14 mouse cellular contexts compared by ENCODE assay signal in genomic region chr12:107093326-107093725, GRCm38 (mm10).
DNase-seq lines count a peak whose midpoint lies in the region; TF ChIP-seq lines count a peak whose summit lies in the region.
"Had no signal": no experiment of that assay in that cellular context is flagged by ENCODE, and none has a peak within 500 bp of the region (broad histone marks: within the 10 kb centered on the region; RNA-seq: fewer than 3 reads in every experiment).

No protein-coding gene starts in this region.

- no peaks in the 10 kb centered on the region for H3K27me3 ChIP-seq in cerebellum, adult 2 months (ENCODE audit: control insufficient read depth, insufficient read depth, low read length)
- H3K27me3 ChIP-seq: heart, embryonic 13.5 days; hindbrain, embryonic 13.5 days; liver, embryonic 13.5 days; stomach, embryonic 15.5 days had no signal

- no peak overlapping the region for H3K4me3 ChIP-seq in cerebellum, adult 2 months (replicated peaks; ENCODE audit: insufficient read depth, low read depth, low read length)
- H3K4me3 ChIP-seq: erythroblast, embryonic 14.5 days; heart, embryonic 13.5 days; hindbrain, embryonic 13.5 days; liver, embryonic 13.5 days; myocyte; stomach, embryonic 15.5 days had no signal

- 11% methylated on average over 13 of the region's 13 CpGs for WGBS in cerebellum, adult 2 months

- H3K4me1 ChIP-seq in cerebellum, adult 2 months (ENCODE audit: control insufficient read depth, insufficient read depth, low read length): peaks cover 8% of the 10 kb centered on the region; the same call in 1 of the 2 replicates
- H3K4me1 ChIP-seq: heart, embryonic 13.5 days; hindbrain, embryonic 13.5 days; liver, embryonic 13.5 days; stomach, embryonic 15.5 days had no signal

- H3K27ac ChIP-seq in cerebellum, adult 2 months (ENCODE audit: insufficient read depth, low read length): peak overlapping the region; percentile 54; the same call in 1 of the 2 replicates
- H3K27ac ChIP-seq: heart, embryonic 13.5 days; hindbrain, embryonic 13.5 days; kidney, postnatal 0 days; liver, embryonic 13.5 days; stomach, embryonic 15.5 days had no signal

- no peak for TF ChIP-seq CTCF in cerebellum, adult 2 months (IDR thresholded peaks at IDR 0.05; ENCODE audit: borderline replicate concordance, insufficient read depth, low read depth, low read length)

- DNase-seq in cerebellum, adult 2 months: peak; percentile 85 to 94
- DNase-seq in cerebellum, postnatal 25 days: peak; percentile 83 to 85
- DNase-seq in layer of hippocampus, postnatal 25 days (ENCODE audit: extremely low spot score in 1 of 2, low spot score in 1 of 2): peak; percentile 17 to 37
- DNase-seq in right cerebral cortex, postnatal 10 days (ENCODE audit: low spot score in 2 of 2): peak; percentile 65 to 69
- DNase-seq in lung, postnatal 14 days: no peak
- no peak for DNase-seq in adrenal gland, postnatal 4 days (ENCODE audit: low spot score in 2 of 2)
- no peak for DNase-seq in embryo, embryonic 10 days (ENCODE audit: low spot score)
- DNase-seq: liver, embryonic 13.5 days had no signal

- TF ChIP-seq POLR2A in cerebellum, adult 2 months (IDR thresholded peaks at IDR 0.05; ENCODE audit: borderline replicate concordance, insufficient read depth, low read length): no peak

Comparison
In these comparisons a context has a peak if more than half of its experiments do, and no peak if none do; other contexts are left out.
1. DNase-seq: peak in cerebellum, adult 2 months (2 of 2), cerebellum, postnatal 25 days (2 of 2), layer of hippocampus, postnatal 25 days (2 of 2) and right cerebral cortex, postnatal 10 days (2 of 2); none in lung, postnatal 14 days (single experiment), adrenal gland, postnatal 4 days (0 of 2) and embryo, embryonic 10 days (single experiment).